Mouse (Mus musculus): ENCODE measurements around the gene Vps52. TPM values are rescaled to one million over a fixed set of nuclear protein-coding genes. Genes with fewer than 3 reads are reported as not detected.

Gene Vps52
- polyA plus RNA-seq, 1 experiment from 2014 or later: 23.5 TPM

DNA sequence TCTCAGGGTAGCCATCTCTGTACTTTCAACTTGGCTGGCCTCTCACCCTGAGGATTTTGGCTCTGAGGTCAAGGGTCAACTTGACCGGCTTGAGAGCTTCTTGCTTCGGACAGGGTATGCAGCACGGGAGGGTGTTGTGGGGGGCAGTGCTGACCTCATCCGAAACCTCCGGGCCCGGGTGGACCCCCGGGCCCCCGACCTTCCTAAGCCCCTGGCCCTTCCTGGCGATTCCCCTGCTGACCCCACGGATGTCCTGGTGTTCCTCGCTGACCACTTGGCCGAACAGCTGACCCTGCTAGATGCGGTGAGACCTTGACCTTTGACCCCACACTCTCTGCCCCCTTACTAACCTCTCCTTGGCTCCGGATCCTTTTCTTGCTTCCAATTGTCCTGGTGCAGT lies 23.2 kb upstream of the Vps52 start:
- Histone ChIP-seq H3K27ac (ENCODE audit: low read depth, low read length) (no peak overlapping the region), H3K4me3 (ENCODE audit: low read depth, low read length) (no peak overlapping the region), H3K9ac (ENCODE audit: low read depth, low read length) (no peak overlapping the region), H3K9me3 (ENCODE audit: control insufficient read depth) (no peaks in the 10 kb centered on the region), H3K27me3 (replicated peaks; ENCODE audit: control insufficient read depth, insufficient read depth, low read length) (no peaks in the 10 kb centered on the region), H3K36me3 (ENCODE audit: control insufficient read depth, insufficient read depth) (peaks cover 37% of the 10 kb centered on the region; the same call in 1 of the 2 replicates), H3K4me2 (replicated peaks; ENCODE audit: low read depth) (no peak overlapping the region), H3K4me1 (replicated peaks; ENCODE audit: control insufficient read depth, insufficient read depth, low read length) (no peaks in the 10 kb centered on the region)
- 88% methylated on average over 14 of the region's 14 CpGs for WGBS
- TF ChIP-seq CTCF (IDR thresholded peaks at IDR 0.05; ENCODE audit: low read depth): no peak
- no peak for ATAC-seq

DNA sequence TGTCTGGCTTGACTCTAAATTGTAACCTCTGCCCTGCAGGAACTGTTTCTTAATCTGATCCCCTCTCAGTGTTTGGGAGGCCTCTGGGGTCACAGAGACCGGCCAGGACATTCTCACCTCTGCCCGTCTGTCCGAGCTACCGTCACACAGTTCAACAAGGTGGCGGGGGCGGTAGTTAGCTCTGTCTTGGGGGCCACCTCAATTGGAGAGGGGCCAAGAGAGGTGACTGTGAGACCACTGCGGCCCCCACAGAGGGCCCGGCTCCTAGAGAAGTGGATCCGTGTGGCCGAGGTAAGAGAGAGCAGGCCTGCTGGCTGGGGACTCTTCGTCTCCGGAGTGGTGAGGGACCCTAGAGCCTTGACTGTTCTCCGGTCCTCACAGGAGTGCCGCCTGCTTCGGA lies 22.6 kb upstream of the Vps52 start:
- ATAC-seq: no peak
- WGBS: 93% methylated on average over 15 of the region's 15 CpGs
- no peaks in the 10 kb centered on the region for H3K9me3 ChIP-seq (ENCODE audit: control insufficient read depth)
- TF ChIP-seq CTCF (IDR thresholded peaks at IDR 0.05; ENCODE audit: low read depth): no peak
- no peaks in the 10 kb centered on the region for H3K27me3 ChIP-seq (replicated peaks; ENCODE audit: control insufficient read depth, insufficient read depth, low read length)
- no peak overlapping the region for H3K27ac ChIP-seq (ENCODE audit: low read depth, low read length)
- H3K36me3 ChIP-seq (ENCODE audit: control insufficient read depth, insufficient read depth): peaks cover 36% of the 10 kb centered on the region; the same call in 1 of the 2 replicates
- no peak overlapping the region for H3K4me3 ChIP-seq (ENCODE audit: low read depth, low read length)
- no peaks in the 10 kb centered on the region for H3K4me1 ChIP-seq (replicated peaks; ENCODE audit: control insufficient read depth, insufficient read depth, low read length)
- no peak overlapping the region for H3K4me2 ChIP-seq (replicated peaks; ENCODE audit: low read depth)
- H3K9ac ChIP-seq (ENCODE audit: low read depth, low read length): no peak overlapping the region

DNA sequence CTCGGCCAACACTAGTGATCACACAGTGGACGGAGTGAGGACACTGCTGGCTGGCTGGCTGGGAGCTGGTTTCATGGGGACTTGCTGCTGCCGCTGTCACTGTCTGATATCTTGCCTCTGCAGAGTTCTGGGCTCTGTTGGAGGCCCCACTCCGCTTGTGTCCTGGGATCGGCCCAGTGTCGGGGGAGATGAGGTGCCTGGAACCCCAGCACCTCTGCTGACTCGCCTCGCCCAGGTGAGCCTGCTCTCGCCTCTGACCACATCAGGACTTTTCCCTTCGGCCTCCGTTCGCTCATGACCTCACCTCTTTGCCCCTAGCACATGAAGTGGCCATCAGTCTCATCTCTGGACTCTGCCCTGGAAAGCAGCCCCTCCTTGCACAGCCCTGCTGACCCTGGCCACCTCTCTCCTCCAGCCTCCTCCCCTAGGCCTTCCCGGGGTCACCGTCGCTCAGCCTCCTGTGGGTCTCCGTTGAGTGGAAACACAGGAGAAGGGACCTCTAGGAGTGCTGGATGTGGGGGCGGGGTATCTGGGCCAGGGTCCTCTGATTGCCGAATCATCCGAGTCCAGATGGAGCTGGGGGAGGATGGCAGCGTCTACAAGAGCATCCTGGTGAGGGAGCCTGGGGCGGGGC lies 20.1 kb upstream of the Vps52 start:
- no peak overlapping the region for H3K9ac ChIP-seq (ENCODE audit: low read depth, low read length)
- ATAC-seq: no peak
- no peaks in the 10 kb centered on the region for H3K27me3 ChIP-seq (replicated peaks; ENCODE audit: control insufficient read depth, insufficient read depth, low read length)
- peaks cover 33% of the 10 kb centered on the region; the same call in 1 of the 2 replicates for H3K36me3 ChIP-seq (ENCODE audit: control insufficient read depth, insufficient read depth)
- no peak overlapping the region for H3K4me3 ChIP-seq (ENCODE audit: low read depth, low read length)
- no peak for TF ChIP-seq CTCF (IDR thresholded peaks at IDR 0.05; ENCODE audit: low read depth)
- H3K27ac ChIP-seq (ENCODE audit: low read depth, low read length): no peak overlapping the region
- H3K4me2 ChIP-seq (replicated peaks; ENCODE audit: low read depth): no peak overlapping the region
- H3K4me1 ChIP-seq (replicated peaks; ENCODE audit: control insufficient read depth, insufficient read depth, low read length): no peaks in the 10 kb centered on the region; the same call in 1 of the 2 replicates
- WGBS: 90% methylated on average over 21 of the region's 21 CpGs
- H3K9me3 ChIP-seq (ENCODE audit: control insufficient read depth): no peaks in the 10 kb centered on the region

DNA sequence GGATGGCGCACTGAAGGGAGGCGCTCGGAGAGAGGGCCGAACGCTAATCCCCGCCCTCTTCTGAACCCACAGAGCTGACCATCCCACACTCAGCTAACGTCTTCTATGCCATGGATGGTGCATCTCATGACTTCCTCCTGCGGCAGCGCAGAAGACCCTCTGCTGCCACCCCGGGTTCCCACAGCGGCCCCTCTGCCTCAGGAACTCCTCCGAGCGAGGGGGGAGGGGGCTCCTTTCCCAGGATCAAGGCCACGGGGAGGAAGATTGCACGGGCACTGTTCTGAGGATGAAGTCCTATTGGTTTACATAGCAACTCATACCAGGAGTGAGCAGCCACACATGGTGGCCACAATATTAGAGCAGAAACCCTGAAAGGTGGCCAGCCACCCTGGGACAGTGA lies 18.6 kb upstream of the Vps52 start:
- Histone ChIP-seq H3K4me1 (replicated peaks; ENCODE audit: control insufficient read depth, insufficient read depth, low read length) (peaks cover 4% of the 10 kb centered on the region; the same call in 1 of the 2 replicates), H3K27ac (ENCODE audit: low read depth, low read length) (no peak overlapping the region), H3K9ac (ENCODE audit: low read depth, low read length) (no peak overlapping the region), H3K36me3 (ENCODE audit: control insufficient read depth, insufficient read depth) (peaks cover 33% of the 10 kb centered on the region; the same call in 1 of the 2 replicates), H3K4me2 (replicated peaks; ENCODE audit: low read depth) (no peak overlapping the region), H3K27me3 (replicated peaks; ENCODE audit: control insufficient read depth, insufficient read depth, low read length) (no peaks in the 10 kb centered on the region), H3K9me3 (ENCODE audit: control insufficient read depth) (no peaks in the 10 kb centered on the region), H3K4me3 (ENCODE audit: low read depth, low read length) (no peak overlapping the region)
- TF ChIP-seq CTCF (IDR thresholded peaks at IDR 0.05; ENCODE audit: low read depth): no peak
- ATAC-seq: no peak
- WGBS: 81% methylated on average over 15 of the region's 15 CpGs

DNA sequence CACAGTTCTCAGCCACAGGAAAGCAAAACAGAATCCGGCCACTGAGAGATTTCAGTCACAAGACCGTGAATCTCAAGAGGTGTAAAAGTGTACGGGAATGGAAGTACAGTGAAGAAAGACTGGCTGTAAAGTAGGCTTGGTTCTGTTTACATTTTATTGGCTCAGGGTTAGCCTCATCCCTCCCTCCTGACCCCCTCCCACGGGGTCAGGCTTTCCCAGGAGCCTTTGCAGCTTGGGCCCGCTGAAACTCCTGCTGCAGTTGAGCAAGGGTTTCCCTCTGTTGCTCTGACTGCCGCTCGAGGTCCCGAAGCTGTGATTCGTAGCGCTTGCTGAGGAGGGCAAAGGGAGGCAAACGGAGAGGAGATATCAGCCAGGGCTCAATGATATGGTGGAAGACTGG lies 16.8 kb upstream of the Vps52 start:
- H3K9ac ChIP-seq (ENCODE audit: low read depth, low read length): peak overlapping the region; percentile 7; the same call in 1 of the 2 replicates
- ATAC-seq: no peak
- peaks cover 27% of the 10 kb centered on the region for H3K36me3 ChIP-seq (ENCODE audit: control insufficient read depth, insufficient read depth)
- 62% methylated on average over 11 of the region's 11 CpGs for WGBS
- H3K4me3 ChIP-seq (ENCODE audit: low read depth, low read length): no peak overlapping the region
- no peak overlapping the region for H3K27ac ChIP-seq (ENCODE audit: low read depth, low read length)
- H3K9me3 ChIP-seq (ENCODE audit: control insufficient read depth): no peaks in the 10 kb centered on the region
- H3K4me1 ChIP-seq (replicated peaks; ENCODE audit: control insufficient read depth, insufficient read depth, low read length): peaks cover 4% of the 10 kb centered on the region; the same call in 1 of the 2 replicates
- no peak for TF ChIP-seq CTCF (IDR thresholded peaks at IDR 0.05; ENCODE audit: low read depth)
- H3K27me3 ChIP-seq (replicated peaks; ENCODE audit: control insufficient read depth, insufficient read depth, low read length): no peaks in the 10 kb centered on the region
- H3K4me2 ChIP-seq (replicated peaks; ENCODE audit: low read depth): peak overlapping the region; percentile 83; the same call in 1 of the 2 replicates

DNA sequence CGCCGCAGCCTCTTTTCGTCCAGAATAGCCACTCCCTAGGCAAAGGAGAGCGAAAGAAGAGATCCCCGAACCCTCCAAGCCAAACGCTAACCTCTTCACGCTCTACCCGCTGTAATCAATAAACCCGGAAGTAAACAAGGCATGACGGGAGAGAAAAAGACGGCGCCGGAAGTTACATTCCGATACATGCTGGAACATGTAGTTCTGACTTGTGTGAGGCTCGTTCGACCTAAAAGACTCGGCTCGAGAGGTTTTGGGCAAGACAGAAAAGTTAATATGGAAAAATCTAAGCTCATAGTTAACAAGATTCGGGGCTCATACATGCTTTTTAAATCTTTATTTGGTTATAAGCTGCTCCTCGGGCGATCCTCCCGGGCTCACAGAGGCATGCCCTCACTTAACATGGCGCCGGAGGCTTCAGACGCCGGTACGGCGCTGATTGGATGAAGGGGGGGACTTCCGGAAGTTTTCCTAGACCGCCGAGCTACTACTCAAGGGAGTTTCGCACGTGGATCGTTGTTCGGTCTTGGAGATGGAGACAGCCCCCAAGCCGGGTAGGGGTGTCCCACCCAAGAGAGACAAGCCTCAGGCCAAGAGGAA lies 15.3 kb upstream of the Vps52 start, which contains the start of the genes Pfdn6 and Wdr46:
TSS of gene Pfdn6 (minus strand) at position 138 of the 600 bp plus-strand sequence.
TSS of gene Wdr46 (plus strand) at position 455 of the 600 bp plus-strand sequence.
- no peak for TF ChIP-seq CTCF (IDR thresholded peaks at IDR 0.05; ENCODE audit: low read depth)
- peak; percentile 87 for ATAC-seq
- Histone ChIP-seq H3K9me3 (ENCODE audit: control insufficient read depth) (no peaks in the 10 kb centered on the region), H3K4me3 (ENCODE audit: low read depth, low read length) (peak within 1 kb of the TSS; percentile 57), H3K27ac (ENCODE audit: low read depth, low read length) (no peak within 1 kb of the TSS), H3K9ac (ENCODE audit: low read depth, low read length) (peak within 1 kb of the TSS; percentile 79), H3K36me3 (ENCODE audit: control insufficient read depth, insufficient read depth) (peaks cover 29% of the 10 kb centered on the region), H3K27me3 (replicated peaks; ENCODE audit: control insufficient read depth, insufficient read depth, low read length) (no peaks in the 10 kb centered on the region), H3K4me2 (replicated peaks; ENCODE audit: low read depth) (peak within 1 kb of the TSS; percentile 83), H3K4me1 (replicated peaks; ENCODE audit: control insufficient read depth, insufficient read depth, low read length) (peaks cover 4% of the 10 kb centered on the region; the same call in 1 of the 2 replicates)
- 0% methylated on average over 36 of the region's 36 CpGs for WGBS

Data from intestine, postnatal 0 days (tissue).